Mouse (Mus musculus) heart, adult 2 months (tissue): ENCODE data around the gene Stx3.

Experiments
- CTCF ChIP-seq: fragments of 200-600 bp; IDR thresholded peaks from 2 replicates; pipeline ENCODE4 v1.8.1; 2022; ENCODE audit warnings: antibody characterized with exemption, mild to moderate bottlenecking, moderate library complexity
- EP300 ChIP-seq: fragments of 200-500 bp; IDR thresholded peaks from 2 replicates; pipeline ENCODE4 v1.6.1; 2011; ENCODE audit warnings: low read depth, low read length, control low read depth; ENCODE audit not compliant: insufficient read depth
- POLR2A ChIP-seq: fragments of 200-500 bp; IDR thresholded peaks from 2 replicates; pipeline ENCODE4 v1.6.1; 2011; ENCODE audit warnings: mild to moderate bottlenecking, low read depth, low read length, control low read depth; ENCODE audit not compliant: insufficient read depth

DNA sequence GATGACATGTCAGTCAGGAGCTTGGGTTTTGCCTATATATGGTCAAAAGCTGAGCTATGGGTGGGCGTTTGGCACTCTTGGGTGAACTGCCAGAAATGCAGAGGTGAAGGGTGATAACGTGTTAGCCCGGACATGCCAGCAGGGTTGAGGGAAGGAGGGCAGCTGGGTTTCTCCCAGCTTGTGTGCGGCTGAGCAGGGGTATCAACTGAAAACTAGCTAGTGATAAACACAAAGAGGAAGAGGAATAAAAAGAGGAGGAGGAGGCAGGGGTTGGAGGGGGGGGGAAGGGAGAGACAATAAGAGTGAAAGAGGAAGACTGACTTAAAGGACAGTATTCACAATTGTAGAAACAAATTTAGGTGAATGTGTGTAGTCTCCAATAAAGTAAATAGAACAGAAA lies 33.4 kb upstream of the Stx3 start:
- TF ChIP-seq CTCF (no peak), POLR2A (no peak), EP300 (no peak)
